Mouse (Mus musculus): ENCODE data around the gene Birc5.

- TF ChIP-seq POLR2A (IDR thresholded peaks at IDR 0.05; ENCODE audit: control insufficient read depth, low read depth, low read length) (no peak), CTCF (IDR thresholded peaks at IDR 0.05; ENCODE audit: control insufficient read depth, insufficient read depth, insufficient replicate concordance, low read depth, low read length) (no peak)
Measured at GRCm38 (mm10) chr11:117871376-117871775, 22.3 kb downstream of the Birc5 start.

Data from testis, adult 2 months (tissue).